Mouse (Mus musculus): ENCODE results near the gene Coro2b.
"Not testable (repeated sequence)": the region's sequence is repeated elsewhere in the genome, so short reads cannot be mapped to it uniquely, and the experiment has no call there.

The Coro2b gene

DNA sequence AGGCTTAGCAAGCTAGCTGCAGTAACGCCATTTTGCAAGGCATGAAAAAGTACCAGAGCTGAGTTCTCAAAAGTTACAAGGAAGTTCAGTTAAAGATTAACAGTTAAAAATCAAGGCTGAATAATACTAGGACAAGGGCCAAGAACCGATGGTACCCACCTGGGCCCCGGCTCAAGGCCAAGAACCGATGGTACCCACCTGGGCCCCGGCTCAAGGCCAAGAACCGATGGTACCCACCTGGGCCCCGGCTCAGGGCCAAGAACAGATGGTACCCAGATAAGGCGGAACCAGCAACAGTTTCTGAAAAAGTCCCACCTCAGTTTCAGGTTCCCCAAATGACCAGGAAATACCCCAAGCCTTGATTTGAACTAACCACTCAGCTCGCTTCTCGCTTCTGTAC is 89.5 kb downstream of the Coro2b start:
- CTCF ChIA-PET: not testable (repeated sequence)

DNA sequence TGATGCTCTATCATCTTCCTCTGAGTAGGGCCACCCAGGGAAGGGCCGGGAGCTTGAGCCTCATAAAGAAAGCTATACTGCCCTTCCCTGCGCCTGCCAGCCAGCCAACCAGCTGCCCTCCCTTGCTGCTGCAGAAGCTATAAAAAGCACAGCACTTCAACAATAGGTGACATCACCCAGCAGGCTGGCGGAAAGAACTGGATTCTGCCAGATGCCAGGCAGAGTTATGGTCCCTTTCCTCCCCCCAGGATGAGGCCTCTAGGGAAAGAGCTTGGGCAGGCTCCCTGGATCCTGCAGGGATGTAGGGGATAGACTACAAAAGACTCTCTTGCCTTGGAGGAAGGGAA is 98.1 kb downstream of the Coro2b start:
- CTCF ChIA-PET: no interaction called here

DNA sequence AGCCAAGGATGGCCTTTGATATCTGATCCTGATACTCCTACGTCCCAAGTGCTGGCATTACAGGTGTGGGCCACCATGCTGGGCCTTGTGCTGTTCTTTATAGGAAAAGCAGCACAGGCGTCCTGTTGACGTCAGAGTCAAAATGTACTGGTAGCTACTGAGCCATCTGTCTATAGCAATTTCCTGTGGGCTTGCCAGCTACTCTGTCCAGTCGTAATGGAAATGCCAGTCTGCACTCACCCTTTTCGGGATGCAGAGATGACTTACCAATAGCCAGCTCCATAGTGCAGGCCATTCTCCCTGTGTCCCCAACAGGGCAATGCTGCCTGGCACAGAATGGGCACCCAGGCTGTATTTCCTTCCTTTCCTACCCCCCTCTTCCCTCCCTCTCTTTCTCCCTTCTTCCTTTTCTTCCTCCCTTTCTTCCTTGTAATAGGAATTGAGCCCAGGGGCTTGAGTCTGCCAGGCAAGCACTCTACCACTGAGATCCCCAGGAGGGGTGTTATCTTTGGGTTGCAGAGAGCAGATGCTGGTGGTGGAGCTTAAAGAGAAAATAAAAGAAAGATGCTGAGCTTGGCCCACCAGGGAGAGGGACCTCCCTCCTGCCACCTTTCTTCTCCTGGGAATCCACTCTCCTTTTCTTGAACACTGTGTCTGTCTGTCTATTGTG is 98.6 kb downstream of the Coro2b start:
- CTCF ChIA-PET: no interaction called here

- CTCF ChIA-PET: no interaction called here
Measured at GRCm38 (mm10) chr9:62437446-62437845, 99.4 kb downstream of the Coro2b start.

DNA sequence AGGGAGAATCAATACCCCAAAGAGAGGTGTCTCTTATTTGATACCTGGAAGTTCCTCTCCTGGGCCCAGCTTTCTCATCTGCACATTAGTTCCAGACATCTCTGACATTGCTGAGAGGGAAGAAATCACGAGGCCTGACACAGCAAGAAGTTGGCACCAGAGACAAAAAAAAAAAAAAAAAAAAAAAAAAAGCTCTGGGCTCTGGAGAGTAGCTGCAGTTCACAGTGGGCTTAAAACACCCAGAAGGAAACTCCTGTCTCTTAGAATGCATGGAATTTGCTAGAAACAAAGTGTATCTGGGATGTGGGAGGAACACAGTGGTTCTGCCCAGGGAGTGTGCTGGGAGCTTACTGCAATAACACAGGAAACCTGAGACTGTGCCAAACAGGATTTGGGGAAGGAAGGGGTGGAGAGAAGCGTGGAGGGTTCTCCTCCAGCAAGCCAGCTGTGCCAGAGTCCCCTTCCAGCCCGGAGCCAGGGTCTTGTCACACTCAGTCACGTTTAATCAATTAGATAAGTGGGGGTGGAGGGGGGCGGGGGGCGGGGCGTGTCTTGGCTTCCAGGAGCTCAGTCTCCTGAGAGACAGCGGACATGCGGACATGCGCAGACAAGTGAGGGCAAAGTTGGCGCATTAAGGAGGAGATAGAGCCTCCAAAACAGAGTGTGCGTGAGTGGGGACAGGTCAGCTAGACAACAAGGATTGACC is 101.1 kb downstream of the Coro2b start:
- CTCF ChIA-PET: no interaction called here

- CTCF ChIA-PET: no interaction called here
Measured at GRCm38 (mm10) chr9:62432261-62433060, 104.4 kb downstream of the Coro2b start.

DNA sequence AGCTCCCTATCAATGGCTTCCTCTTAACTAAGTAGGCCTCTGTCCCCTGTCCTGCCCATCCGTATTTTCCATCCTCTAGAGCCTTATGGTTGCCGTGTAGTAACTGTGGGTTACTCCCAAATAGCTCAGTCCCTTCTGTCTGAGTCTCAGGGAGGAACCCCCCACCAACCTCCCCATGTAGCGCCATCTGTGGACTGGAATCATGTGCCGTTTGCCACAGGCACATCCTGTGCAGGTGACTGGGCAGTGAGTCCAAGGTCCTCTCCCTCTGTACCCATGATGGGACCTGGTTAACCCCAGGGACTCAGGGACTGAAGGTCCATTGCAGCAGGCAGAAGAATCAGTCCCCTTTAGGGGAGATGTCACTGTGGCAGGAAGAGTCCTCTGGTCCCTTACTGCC is 106.1 kb downstream of the Coro2b start:
- CTCF ChIA-PET: no interaction called here

GRCm38 (mm10) chr9:62427010-62427409 is 109.8 kb downstream of the Coro2b start:
- CTCF ChIA-PET: no interaction called here

GRCm38 (mm10) chr9:62426531-62426930 is 110.3 kb downstream of the Coro2b start:
- CTCF ChIA-PET: no interaction called here

DNA sequence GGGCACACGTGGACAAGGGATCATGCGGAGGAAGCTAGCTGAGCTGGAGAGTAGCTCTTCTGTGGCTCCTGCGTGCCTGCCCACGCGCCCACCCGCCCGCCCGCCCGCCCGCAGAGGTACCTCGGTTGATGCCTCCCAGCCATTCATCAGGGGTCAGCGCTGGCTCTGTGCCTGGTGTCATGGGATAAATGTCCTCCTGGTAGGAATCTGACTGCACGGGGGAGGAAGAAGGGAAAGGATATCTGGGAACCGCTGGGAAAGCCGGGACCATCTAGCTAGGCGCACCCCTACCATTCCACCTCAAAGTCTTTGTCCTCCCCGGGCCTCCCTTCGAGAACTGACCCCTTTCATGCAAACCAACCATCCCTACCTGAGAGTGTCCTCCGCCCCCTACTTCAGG is 110.8 kb downstream of the Coro2b start:
- CTCF ChIA-PET: no interaction called here

DNA sequence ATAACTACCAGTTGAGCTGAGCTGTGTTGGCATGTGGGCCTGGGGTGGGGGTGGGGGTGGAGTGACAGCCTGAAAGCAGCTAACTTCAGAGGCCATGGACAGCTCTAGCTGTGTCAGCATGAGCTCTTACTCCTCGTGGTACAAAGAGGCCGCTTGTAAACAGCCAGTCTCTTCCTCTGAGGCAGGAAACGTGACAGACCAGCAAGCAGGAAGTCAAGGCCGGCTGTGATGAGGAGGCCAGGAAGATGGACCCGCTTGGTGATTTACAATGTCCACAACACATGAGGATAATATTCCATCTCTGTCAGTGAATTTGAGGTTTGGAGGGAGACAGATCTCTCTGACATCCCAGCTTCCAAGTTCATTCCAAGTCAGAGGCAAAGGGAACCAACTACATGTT is 111.6 kb downstream of the Coro2b start:
- CTCF ChIA-PET: interaction anchor here (0.7 kb wide), 1 partner anchor 15 kb away, joined by 3 read pairs; no protein-coding TSS in a partner anchor

DNA sequence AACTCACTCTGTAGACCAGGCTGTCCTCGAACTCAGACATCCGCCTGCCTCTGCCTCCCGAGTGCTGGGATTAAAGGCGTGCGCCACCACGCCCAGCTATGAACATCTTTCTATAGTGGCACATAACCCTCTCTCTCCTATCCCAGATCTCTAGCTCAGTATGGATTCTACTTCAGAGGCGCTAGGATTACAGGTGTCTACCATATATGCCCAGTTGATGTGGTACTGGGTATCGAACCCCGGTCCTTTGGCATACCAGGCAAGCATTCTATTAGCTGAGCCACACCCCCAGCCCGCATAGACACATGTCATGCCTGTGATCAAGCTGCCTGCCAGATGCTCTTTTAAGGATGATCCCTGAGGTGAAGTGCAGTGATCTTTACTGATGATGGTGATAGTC is 113.0 kb downstream of the Coro2b start:
- CTCF ChIA-PET: no interaction called here

GRCm38 (mm10) chr9:62422926-62423325 is 113.9 kb downstream of the Coro2b start:
- CTCF ChIA-PET: no interaction called here

DNA sequence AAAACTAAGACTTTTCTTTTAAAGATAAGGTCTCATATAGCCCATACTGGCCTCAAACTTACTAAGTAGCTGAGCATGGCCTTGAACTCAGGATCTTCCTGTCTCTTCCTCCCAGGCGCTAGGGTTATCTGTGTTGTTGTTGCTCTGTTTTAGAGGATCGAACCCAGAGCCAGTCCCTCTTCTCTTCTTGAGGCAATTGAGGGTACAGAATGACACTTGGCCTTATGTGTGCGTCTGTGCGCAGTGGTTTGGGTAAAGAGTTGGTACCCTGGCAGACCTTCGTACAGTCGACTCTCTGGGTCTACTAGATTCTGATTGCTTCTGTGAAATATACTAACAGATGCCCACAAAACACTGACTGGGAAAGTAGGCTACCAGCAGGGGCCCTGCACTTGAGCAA is 114.9 kb downstream of the Coro2b start:
- CTCF ChIA-PET: no interaction called here

- CTCF ChIA-PET: no interaction called here
Measured at GRCm38 (mm10) chr9:62421027-62421426, 115.8 kb downstream of the Coro2b start.

GRCm38 (mm10) chr9:62420261-62420917 is 116.5 kb downstream of the Coro2b start:
- CTCF ChIA-PET: no interaction called here

DNA sequence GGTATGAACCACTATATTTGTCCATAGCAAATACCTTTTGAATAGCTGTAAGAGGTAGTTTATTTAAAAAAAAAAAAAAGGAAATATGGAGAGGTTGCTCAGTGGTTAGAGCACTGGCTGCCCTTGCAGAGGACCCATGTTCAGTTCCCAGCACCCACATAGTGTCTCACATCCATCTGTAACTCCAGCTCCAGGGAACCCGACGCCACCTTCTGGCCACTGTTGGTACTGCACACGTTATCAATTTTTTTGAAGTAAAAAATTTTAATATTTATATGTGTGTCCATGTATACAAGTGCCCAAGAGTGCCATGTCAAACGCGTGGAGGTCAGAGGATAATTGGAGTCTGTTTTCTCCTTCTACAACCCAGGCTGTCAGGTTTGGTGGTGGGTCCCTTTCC is 118.1 kb downstream of the Coro2b start:
- CTCF ChIA-PET: no interaction called here

GRCm38 (mm10) chr9:62407357-62408146 is 129.3 kb downstream of the Coro2b start:
- CTCF ChIA-PET: no interaction called here

DNA sequence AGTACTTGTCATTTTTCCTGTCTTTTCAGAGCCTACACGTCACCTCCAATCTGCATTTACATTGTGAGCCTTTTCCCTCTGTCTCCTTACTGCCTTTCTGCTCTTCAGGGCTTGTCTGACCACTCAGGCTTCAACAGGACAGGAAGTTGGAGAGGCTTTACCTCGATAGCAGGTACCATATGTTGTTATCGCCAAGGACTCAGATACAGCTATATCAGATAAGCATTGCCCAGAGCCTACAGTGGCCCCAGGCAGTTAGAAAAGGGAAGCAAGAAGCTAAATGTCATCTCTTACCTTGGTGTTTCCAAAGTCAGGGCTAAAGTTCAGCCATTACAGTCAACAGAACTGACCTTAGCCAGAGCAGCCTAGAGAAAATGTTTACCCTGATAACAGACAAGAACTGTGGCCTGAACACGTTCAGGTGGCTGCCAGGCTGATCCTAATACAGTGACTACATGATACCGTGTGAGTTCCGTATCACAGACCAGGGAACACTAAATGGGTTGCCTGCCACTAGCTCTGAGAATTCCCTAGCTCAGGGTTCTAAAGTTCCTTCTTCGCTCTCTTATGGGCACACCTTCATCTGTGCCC is 130.3 kb downstream of the Coro2b start:
- CTCF ChIA-PET: no interaction called here

DNA sequence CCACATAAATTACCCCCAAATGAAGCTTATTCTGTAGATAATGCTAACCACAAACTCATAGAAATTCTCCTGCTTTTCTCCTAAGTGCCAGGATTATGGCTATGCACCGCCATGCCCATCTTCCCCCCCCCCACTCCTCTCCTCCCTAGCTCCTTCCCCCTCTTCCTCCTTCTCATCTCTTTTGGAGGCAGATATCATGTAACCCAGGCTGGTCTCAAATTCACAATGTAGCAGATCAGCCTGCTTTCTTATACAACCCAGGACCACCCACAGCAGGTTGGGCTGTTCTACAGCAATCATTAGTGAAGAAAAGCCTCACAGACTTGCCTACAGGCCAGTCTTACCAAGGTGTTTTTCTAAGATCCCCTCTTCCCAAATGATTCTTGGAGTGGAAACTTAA is 135.3 kb downstream of the Coro2b start:
- CTCF ChIA-PET: no interaction called here

DNA sequence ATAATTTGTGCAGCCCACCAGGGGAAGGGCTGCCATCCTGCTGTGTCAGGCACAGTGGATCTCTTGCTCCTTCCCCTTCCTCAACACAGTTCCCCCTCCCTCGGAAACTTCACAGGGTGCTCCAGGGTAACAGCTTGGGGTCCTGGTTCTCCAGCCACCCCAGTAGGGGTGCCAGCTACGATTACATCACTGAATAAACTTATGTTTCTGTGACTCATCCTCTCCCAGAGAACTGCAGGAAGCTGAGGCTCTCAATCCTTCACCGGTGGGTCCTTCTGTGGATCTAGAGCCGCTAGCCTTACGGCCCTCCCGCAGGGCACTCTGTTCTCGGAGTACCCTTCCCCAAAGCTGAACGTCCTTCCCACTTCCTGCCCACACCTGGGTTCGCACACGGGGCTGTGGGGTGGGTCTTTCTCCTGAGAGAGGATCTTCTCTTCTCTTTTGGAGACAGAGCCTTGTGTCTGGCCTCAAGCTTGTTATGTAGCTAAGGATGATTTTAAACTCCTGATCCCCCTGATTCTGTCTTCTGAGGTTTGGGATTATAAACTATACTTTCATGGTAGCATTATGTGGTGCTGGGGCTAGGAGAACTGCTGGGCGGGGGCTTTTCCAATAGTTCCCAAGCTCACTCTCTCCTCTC is 136.2 kb downstream of the Coro2b start:
- CTCF ChIA-PET: no interaction called here

Measured in spleen, embryonic (tissue).